Mouse (Mus musculus) forebrain, embryonic 16.5 days (tissue): Measurements from ENCODE around the gene Atp2a3. TPM values are rescaled to one million over a fixed set of nuclear protein-coding genes. Genes with fewer than 3 reads are reported as not detected.
A peak's percentile ranks its signal among the peaks of the same experiment; 100 is the strongest.

Experiments
- ATAC-seq: fragments of 200-750 bp; cut with Nextera tagmentation; 2 replicates; pipeline ENCODE4 v1.8.0; 2017; ENCODE audit warnings: mild to moderate bottlenecking, moderate library complexity
- H3K27ac ChIP-seq: fragments of 300-500 bp; sonication (generic); 2 replicates; pipeline ENCODE4 v1.5.1; 2014; ENCODE audit warnings: low read length, control low read depth
- H3K27me3 ChIP-seq: fragments of 300-500 bp; sonication (generic); replicated peaks from 2 replicates; pipeline ENCODE4 v1.6.1; 2014; ENCODE audit warnings: low read length; ENCODE audit not compliant: control insufficient read depth, insufficient read depth
- H3K36me3 ChIP-seq: fragments of 300-500 bp; sonication (generic); 2 replicates; pipeline ENCODE4 v1.6.1; 2014; ENCODE audit not compliant: control insufficient read depth, insufficient read depth
- H3K4me1 ChIP-seq: fragments of 300-500 bp; sonication (generic); replicated peaks from 2 replicates; pipeline ENCODE4 v1.6.1; 2014; ENCODE audit warnings: low read length; ENCODE audit not compliant: control insufficient read depth, insufficient read depth
- H3K4me2 ChIP-seq: fragments of 300-500 bp; sonication (generic); 2 replicates; pipeline ENCODE4 v1.6.1; 2014; ENCODE audit warnings: mild to moderate bottlenecking, low read length, control low read depth
- H3K4me3 ChIP-seq: fragments of 300-500 bp; sonication (generic); replicated peaks from 2 replicates; pipeline ENCODE4 v1.5.1; 2014; ENCODE audit warnings: mild to moderate bottlenecking, low read length, control low read depth
- H3K9ac ChIP-seq: fragments of 300-500 bp; sonication (generic); replicated peaks from 2 replicates; pipeline ENCODE4 v1.6.1; 2014; ENCODE audit warnings: low read depth, low read length, control low read depth
- H3K9me3 ChIP-seq: fragments of 300-500 bp; sonication (generic); 2 replicates; pipeline ENCODE4 v1.6.1; 2016; ENCODE audit warnings: low read length; ENCODE audit not compliant: control insufficient read depth
- WGBS: fragments of 180-500 bp; shearing (Covaris S2); extraction: QIAGEN DNeasy Blood & Tissue Kit; methylation state at CpG from one replicate; pipeline ENCODE4 v1.1.7; 2014; 5-methylcytosine and 5-hydroxymethylcytosine counted together
- polyA plus RNA-seq: library from polyadenylated mRNA; unstranded; fragments of >200 nt; fragmentation: Nextera tagmentation; extraction: Ambion mirVana; gene quantifications from 2 replicates; pipeline ENCODE4 v1.2.1, GENCODE M21; 2015

The Atp2a3 gene
- polyA plus RNA-seq, 1 experiment from 2014 or later: 0.96 TPM

- Histone ChIP-seq H3K4me1 (no peaks in the 10 kb centered on the region), H3K27ac (no peak overlapping the region), H3K27me3 (no peaks in the 10 kb centered on the region), H3K9me3 (no peaks in the 10 kb centered on the region), H3K4me3 (no peak overlapping the region), H3K36me3 (no peaks in the 10 kb centered on the region), H3K9ac (no peak overlapping the region), H3K4me2 (no peak overlapping the region)
- 91% methylated on average over 4 of the region's 4 CpGs for WGBS
- ATAC-seq: no peak
Observed at GRCm38 (mm10) chr11:72953440-72954151, 7.4 kb upstream of the Atp2a3 start.

- Histone ChIP-seq H3K4me1 (no peaks in the 10 kb centered on the region), H3K9ac (no peak overlapping the region), H3K36me3 (no peaks in the 10 kb centered on the region), H3K27me3 (peaks cover 4% of the 10 kb centered on the region; the same call in 1 of the 2 replicates), H3K27ac (no peak overlapping the region), H3K4me3 (no peak overlapping the region), H3K9me3 (no peaks in the 10 kb centered on the region), H3K4me2 (no peak overlapping the region)
- whole genome bisulfite sequencing: 84% methylated on average over 4 of the region's 4 CpGs
- ATAC-seq: no peak
Observed at GRCm38 (mm10) chr11:72954216-72954615, 6.8 kb upstream of the Atp2a3 start.

- WGBS: 76% methylated on average over 5 of the region's 5 CpGs
- Histone ChIP-seq H3K4me2 (no peak overlapping the region), H3K4me3 (no peak overlapping the region), H3K4me1 (no peaks in the 10 kb centered on the region), H3K27me3 (peaks cover 15% of the 10 kb centered on the region), H3K9me3 (no peaks in the 10 kb centered on the region), H3K27ac (no peak overlapping the region), H3K9ac (no peak overlapping the region), H3K36me3 (no peaks in the 10 kb centered on the region)
- no peak for ATAC-seq
Observed at GRCm38 (mm10) chr11:72955339-72955974, 5.5 kb upstream of the Atp2a3 start.

- Histone ChIP-seq H3K36me3 (no peaks in the 10 kb centered on the region), H3K27me3 (peaks cover 31% of the 10 kb centered on the region), H3K4me2 (no peak overlapping the region), H3K27ac (no peak overlapping the region), H3K9me3 (no peaks in the 10 kb centered on the region), H3K4me1 (peaks cover 5% of the 10 kb centered on the region; the same call in 1 of the 2 replicates), H3K4me3 (no peak overlapping the region), H3K9ac (no peak overlapping the region)
- WGBS: 53% methylated on average over 2 of the region's 2 CpGs
- no peak for ATAC-seq
Observed at GRCm38 (mm10) chr11:72957318-72957717, 3.7 kb upstream of the Atp2a3 start.

GRCm38 (mm10) chr11:72959924-72960679 lies 867 bp upstream of the Atp2a3 start:
- Histone ChIP-seq H3K9me3 (no peaks in the 10 kb centered on the region), H3K27ac (no peak overlapping the region), H3K9ac (no peak overlapping the region), H3K36me3 (no peaks in the 10 kb centered on the region), H3K4me2 (no peak overlapping the region), H3K27me3 (peaks cover 37% of the 10 kb centered on the region), H3K4me1 (peaks cover 5% of the 10 kb centered on the region; the same call in 1 of the 2 replicates), H3K4me3 (no peak overlapping the region)
- WGBS: 12% methylated on average over 15 of the region's 15 CpGs
- no peak for ATAC-seq

- Histone ChIP-seq H3K4me3 (peak overlapping the region; percentile 22), H3K9me3 (no peaks in the 10 kb centered on the region), H3K27ac (no peak overlapping the region), H3K27me3 (peaks cover 37% of the 10 kb centered on the region), H3K4me1 (peaks cover 5% of the 10 kb centered on the region; the same call in 1 of the 2 replicates), H3K4me2 (peak overlapping the region; percentile 18; the same call in 1 of the 2 replicates), H3K36me3 (no peaks in the 10 kb centered on the region), H3K9ac (no peak overlapping the region)
- ATAC-seq: no peak
- 3% methylated on average over 15 of the region's 15 CpGs for WGBS
Observed at GRCm38 (mm10) chr11:72960723-72961071, 272 bp upstream of the Atp2a3 start.

GRCm38 (mm10) chr11:72962378-72962777 lies 1.4 kb downstream of the Atp2a3 start:
- no peaks in the 10 kb centered on the region for H3K36me3 ChIP-seq
- H3K4me3 ChIP-seq: no peak overlapping the region
- peaks cover 5% of the 10 kb centered on the region; the same call in 1 of the 2 replicates for H3K4me1 ChIP-seq
- peaks cover 37% of the 10 kb centered on the region for H3K27me3 ChIP-seq
- H3K9ac ChIP-seq: no peak overlapping the region
- ATAC-seq: no peak
- H3K27ac ChIP-seq: no peak overlapping the region
- H3K4me2 ChIP-seq: no peak overlapping the region
- WGBS: 76% methylated on average over 2 of the region's 2 CpGs
- no peaks in the 10 kb centered on the region for H3K9me3 ChIP-seq

GRCm38 (mm10) chr11:72963058-72963788 lies 2.3 kb downstream of the Atp2a3 start:
- H3K27me3 ChIP-seq: peaks cover 37% of the 10 kb centered on the region
- H3K27ac ChIP-seq: no peak overlapping the region
- H3K4me1 ChIP-seq: peaks cover 5% of the 10 kb centered on the region; the same call in 1 of the 2 replicates
- no peak overlapping the region for H3K4me3 ChIP-seq
- no peak overlapping the region for H3K4me2 ChIP-seq
- 43% methylated on average over 7 of the region's 7 CpGs for WGBS
- H3K36me3 ChIP-seq: no peaks in the 10 kb centered on the region
- no peak for ATAC-seq
- H3K9ac ChIP-seq: no peak overlapping the region
- H3K9me3 ChIP-seq: no peaks in the 10 kb centered on the region
